Mouse (Mus musculus) thymus, postnatal 36 days (tissue): Measurements from ENCODE around the gene Trp53i11.

Experiments used
- DNase-seq, 2 experiments: peaks; one replicate each; pipeline ENCODE4 v3.0.0; 2022; ENCODE audit warnings: mixed read lengths in 2 of 2

Trp53i11 gene

DNA sequence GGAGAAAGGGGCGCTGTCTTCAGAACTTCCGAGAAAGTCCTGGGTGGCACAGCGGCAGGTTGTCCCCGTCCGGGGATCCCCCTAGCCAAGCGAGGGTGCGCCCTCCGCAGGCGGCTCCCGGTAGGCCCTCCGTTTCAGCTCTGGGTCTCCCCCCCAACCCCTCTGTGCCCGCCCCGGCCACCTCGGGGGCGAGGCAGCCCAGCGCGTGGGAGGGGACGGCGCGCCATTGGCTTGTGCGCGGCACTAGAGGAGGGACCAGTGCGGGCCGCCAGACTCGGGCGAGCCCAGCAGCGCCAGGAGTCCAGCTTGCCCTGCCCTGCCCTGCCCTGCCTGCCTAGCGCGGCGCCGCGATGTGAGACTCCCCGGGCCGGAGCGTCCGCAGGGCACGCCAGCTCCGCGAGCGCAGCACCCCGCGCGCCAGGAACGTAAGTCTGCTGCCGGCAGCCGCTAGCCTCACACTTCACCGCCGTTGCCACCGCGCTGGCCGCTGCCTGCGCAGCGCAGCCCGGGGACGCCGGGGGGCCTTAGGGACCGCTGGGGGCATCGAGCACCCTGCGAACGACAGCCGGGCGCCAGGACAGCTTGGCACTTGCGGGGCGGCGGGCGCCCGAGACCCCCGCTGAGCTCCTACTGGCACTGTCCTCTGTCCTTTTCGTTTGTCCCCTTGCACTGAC lies at the start of gene Trp53i11:
Trp53i11 (plus strand) TSS at position 226 of the 674 bp plus-strand sequence.
- DNase-seq: peak; percentile 98 to 99

DNA sequence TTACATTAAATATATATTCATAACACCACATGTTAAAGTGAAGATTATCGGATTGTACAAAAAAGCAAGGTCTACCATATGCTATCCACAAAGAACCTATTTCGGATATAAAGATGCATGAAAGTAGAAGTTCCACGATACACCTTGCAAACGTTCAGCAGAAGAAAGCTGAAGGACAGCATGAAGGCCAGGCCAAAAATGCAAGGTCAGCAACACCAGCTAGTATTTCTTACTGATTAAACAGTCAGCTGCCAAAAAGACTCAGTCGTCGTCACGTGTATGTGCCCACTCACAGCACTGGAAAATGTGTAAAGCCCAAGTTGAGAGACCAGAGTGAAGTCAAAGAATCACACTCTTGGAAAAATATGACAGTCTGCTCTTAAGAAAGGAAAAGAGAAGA lies 47.9 kb upstream of the Trp53i11 start:
- no peak for DNase-seq

DNA sequence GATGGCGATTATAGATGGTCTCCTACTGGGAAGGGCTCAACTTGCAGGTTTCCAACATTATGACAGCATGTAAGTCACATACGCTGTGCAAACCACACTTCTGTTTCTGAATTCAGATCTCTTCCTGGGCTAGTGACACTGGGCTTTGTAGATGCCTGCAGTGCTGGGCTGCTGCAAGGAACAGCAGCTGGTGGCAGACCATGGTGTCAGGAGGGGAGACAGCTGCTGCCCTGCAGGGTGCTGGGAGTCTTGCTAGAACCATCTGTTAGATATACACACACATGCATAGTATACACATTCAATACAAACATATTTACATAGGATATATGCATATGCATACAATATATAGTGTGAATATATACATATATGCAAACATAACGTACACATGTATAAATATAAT lies 46.0 kb upstream of the Trp53i11 start:
- DNase-seq: no peak

DNA sequence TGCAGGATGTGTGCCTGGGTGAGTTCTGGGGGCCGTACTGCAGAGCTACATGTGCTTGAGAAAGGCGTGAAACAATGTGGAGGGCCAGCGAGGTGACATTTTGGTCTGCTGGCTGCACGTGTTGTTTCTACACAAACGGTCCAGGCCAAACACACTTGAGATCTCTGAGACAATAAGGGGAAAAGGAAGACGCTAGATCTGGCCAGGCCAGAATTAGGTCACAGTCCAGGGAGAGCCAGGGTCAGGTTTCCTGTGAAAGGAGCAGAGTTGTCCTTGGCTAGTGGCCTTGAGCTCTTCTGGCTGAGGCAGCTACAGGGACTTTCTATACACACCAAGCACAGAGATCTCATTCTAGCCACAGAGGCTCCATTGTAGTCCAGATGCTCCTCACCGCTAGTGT lies 44.7 kb upstream of the Trp53i11 start:
- DNase-seq: no peak

DNA sequence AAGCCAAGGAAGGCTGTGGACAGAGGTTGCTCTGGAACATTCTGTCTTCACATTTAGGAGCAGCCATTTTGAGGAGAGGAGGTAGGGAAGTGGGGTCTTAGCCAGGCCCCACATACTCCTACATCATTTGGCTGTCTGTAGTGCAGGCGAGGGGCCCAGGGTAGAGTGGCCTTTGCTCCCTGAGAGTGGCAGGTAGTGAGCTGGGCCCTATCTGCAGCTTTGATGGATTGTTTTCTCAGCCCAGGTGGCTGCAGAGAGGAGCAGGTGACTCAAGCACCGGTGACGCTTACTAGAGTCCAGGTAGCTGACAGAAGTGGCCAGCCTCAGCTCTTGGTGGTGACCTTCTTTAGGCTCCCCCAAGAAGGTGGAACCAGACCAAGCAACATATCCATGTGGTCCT lies 43.2 kb upstream of the Trp53i11 start:
- no peak for DNase-seq

DNA sequence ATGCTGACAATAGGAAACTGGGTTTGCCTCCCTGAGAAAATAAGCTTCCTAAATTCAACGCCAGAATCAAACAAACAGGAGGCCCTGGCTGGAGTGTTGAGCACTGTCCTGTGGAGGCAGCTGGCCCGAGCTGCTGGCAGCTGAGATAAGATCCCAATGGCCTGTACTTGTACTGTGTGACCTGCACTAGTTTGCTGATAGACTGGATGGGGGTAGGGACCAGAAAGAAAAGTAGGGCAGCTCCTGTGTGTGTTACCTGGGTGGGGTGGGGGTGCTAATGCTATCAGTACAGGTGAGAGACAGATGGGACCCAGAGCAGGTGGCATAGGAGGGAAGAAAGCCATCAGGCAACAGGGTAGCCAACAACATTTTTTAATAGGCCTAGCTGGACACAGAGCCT lies 37.3 kb upstream of the Trp53i11 start:
- DNase-seq: no peak

DNA sequence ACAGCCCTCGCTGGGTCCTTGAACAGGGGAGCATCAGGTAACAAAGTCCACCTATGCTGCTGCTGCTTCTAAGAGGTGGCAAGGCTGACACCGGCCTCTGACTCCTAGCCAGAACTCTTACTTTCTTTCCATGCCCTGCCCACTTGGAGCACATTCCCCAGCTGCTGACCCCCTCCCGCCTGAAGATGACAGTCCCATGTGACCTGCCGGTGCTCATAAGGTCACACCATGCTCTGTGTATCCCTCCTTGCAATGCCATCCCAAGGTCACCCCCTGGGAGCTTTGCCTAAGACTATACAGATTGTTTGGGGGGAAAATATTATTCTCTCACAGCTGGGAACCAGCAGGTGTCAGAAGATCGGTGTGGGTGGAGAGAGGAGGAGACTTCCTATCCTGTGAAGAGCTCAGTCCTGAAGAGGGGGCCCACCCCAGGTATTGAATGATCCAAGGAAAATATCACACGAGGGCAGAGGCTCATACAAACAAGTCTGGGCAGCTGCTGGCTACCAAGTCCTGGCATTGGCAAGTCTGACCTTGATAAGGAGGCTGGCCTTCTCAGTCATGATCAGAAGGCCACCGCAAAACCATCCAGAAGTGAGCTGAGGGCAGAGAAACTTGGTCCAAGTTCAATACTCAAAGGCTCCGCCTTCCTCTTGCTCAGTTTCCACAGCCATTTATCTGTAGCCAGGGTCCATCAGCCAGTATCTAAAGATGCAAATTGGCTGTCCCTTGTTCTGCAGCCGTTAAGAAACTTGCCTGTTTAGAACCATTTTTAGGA lies 36.5 kb upstream of the Trp53i11 start:
- no peak for DNase-seq

DNA sequence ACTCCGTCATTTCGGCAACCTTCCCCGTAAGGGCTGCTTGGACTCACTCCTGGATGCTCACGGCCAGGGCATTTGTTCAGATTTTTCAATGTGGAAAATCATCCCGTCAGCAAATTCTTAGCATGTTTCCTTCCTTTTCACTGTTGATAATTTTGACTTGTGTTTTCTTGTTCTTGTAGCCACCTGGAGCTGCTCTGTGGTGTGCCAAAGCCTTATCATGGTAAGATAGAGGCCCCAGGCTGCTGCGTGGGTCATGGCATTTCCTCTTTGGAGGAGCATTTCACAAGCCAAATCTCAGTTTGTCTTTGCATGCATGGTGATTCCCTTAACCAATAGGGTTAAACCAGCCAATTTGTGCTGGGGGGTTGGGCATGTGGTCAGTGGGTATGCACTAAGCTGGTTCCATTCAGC lies 35.2 kb upstream of the Trp53i11 start:
- DNase-seq: no peak

DNA sequence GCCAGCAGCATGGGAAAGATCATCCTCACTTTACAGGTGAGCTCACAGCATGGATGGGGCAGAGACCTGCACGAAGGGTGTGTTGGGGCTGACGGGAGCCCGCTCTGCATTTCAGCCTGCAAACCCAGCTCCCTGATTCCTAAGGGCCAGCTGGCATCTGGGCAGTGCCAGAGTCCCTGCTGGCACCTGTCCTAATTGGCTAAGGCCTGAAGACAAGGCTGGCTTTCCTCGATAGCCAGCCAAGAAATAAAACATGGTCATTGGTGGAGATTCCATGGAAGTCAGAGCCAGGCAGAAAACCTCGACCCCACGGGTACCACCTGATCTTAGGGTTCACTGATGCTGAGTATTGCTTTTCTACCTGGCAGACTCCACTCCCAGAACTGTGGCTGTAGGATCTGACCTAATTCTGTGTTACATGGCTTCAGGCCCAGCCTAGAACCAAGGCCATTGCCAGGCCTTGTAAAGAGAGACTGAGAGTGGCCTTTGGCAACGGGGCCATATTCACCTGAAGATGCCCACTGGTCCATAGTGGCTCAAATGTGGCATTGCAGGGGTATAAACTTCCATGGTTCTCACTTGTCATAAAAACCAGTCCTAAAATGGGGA lies 34.4 kb upstream of the Trp53i11 start:
- DNase-seq: no peak

DNA sequence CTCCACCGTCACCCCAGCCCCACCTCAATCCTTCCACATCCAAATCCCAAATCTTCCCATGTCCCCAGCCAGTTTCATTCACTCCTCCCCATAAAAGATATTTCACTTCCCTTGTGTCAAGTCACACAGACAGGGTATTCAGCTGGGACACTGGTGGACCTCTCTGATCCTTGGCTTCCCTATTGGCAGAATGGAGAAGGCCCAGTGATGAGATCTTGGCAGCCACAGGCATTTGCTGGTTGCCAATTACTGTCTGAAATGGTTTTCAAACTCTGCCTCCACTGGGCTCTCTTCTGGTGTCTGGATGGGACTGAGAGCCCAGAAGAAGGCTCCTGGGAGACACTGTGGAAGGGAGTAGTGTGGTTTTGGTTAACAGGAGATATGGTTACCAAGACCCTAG lies 33.5 kb upstream of the Trp53i11 start:
- DNase-seq: no peak

DNA sequence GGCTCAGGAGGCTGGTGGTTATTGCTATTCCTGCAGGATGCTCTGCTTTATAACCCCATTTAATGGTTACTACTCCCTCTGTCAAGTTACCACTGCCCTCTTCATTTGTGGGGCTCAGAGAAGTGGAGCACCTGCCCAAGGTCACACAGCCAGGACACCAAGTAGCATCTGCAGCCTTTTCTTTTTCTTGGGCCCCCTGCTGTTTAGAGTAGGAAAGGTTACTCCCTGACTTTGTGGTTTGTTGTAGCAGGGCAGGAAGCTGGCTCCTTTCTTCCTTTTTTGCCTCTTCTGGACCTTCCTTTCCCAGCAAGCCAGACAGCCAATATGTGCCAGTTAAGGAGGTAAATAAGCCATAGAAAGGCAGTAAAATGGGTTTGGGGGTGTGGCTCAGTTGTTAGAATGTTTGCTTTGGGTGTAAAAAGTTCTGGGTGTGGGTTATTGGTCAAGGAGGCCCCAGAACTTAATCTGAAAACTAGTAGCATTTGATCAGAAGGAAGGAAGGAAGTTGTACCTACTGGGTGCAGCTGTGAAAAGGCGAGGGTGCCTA lies 32.8 kb upstream of the Trp53i11 start:
- DNase-seq: peak in 1 of 2 experiments; percentile 22

DNA sequence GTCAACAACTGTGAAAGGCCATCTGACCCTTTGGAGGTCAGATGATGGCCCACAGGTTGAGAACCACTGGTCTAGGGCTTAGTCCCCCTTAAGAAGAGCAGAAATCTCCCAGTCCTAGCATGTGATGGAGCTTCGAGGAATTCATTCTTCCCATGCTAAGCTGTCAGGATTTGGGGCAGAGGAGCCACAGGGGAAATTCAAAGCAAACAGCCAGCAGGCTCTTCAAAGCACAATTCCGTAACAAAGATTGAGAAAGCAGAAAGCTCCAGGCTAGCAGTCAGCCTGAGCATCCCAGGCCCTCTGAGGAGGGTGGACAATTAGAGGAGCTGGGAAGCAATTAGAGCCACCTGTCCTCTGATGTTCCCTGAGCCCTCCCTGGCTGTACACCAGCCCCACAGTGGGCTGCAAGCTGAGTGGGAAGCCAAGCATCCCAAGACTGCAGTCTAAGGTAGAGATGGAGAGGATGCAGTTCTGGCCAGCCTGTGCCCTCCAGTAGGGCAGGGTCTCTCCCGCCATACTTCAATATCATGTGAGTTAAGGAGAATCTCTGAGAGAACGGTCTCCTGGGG lies 26.8 kb upstream of the Trp53i11 start:
- no peak for DNase-seq

DNA sequence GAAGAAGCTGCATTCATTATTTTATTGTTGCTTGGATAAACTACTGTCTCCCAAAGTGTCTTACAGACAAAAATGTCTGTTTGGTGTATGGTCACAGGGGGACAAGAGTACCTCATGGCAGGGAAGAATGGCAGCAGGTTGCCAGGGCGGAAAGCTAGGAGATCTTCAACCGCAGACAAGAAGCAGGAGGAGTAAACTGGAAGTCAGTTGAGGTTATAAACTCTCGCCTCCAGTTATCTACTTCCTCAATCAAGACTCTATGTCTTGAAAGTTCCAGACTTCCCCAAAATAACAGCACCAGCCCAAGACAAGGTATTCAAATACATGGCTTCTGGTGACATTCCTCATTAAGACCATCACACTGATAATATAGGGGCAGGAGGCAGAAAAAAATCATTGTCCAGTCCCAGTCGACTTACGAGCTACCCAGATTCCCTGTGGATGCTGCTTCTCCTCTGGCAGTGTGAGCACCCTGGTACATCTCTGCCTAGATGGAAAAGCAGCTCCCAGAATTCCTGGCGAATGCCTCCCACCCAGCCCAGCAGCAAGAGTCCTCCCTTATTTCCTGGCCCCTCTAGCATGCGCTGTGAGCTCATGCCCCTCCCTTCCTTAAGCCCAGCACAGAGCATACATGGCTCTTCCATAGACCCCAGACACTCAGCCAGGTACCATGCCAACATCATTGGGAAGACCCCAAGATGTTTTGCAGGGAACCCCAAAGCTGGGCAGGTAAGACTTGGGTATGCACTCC lies 25.3 kb upstream of the Trp53i11 start:
- DNase-seq: no peak

DNA sequence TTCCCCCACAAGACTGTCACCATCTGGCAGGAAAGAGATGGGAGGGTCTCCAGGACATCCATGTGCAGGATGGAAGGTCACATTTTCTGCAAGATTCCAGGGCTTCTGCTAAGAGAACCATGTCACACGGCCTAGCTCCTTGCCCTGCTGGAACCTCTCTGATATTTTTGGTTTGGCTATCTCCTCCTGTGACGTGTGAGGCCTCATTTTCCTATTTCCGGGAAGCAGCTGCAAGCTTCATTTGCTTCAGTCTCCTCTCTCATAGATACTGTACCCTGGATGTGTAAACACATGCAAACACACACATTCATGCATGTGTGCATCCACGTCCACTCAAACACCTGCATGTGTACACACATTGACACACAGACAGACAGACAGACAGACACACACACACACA lies 24.6 kb upstream of the Trp53i11 start:
- no peak for DNase-seq

DNA sequence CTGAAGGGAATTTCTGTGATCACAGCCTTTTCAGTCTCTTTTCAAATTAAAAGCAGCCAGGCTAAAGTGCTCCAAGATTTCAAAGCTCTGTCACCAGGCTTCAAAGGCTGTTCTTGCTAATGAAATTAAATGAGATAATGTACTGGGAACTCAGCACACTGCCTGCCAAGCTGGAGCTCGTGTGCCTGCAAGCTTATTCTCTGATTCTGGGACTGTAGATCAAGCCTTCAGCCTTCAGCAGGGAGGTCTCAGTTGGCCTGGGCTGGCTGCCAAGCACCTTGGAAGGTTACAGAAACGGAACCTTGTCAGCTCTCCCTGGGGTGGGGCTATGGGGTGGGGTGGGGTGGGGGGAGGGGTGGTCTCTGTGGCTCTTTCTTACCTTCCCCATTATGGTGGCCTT lies 24.0 kb upstream of the Trp53i11 start:
- DNase-seq: no peak

DNA sequence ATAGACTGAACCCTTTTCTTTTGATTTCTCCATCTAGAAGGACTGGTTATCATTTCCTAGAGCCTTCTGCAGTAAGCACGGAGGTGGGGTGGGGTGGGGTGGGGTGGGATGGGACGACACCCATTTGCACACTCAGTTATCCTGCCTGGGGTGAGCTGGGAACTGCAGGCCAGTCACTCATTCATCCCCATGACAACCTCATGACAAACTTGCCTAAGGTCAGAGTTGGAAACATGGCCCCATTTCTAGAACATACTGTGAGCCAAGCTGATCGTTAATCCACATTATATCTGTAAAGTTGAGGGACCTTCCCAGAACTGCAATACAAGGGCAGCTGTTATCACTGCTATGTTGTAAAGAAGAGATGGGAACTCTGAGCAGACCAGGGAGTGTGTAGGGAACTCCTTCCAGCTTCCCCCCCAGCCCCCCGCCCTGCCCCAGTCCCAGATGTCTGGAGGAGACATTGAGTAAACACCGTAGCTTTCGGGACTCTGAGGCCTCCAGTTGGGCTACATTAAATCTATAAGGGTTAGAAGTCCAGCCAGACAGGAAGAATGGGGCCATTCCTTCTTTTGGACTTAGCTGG lies 23.5 kb upstream of the Trp53i11 start:
- DNase-seq: no peak

DNA sequence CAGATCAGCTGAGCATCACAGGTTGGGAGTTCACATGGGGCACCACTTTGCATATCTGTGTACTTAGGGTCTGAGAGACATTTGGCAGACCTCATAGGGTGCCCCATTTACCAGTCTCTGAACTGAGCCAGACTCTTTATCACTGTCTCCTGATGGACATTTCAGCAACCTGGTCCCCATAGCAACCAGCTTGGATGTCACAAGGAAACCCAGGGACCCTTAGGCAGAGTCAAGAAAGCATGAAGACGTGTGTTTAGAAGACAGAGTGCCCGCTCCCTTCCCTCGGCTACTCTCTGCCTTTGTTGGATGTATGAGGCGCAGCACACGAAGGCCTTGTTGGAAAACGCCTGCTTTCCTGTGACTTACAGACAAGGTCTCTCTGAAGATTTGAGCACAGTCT lies 21.1 kb upstream of the Trp53i11 start:
- no peak for DNase-seq

DNA sequence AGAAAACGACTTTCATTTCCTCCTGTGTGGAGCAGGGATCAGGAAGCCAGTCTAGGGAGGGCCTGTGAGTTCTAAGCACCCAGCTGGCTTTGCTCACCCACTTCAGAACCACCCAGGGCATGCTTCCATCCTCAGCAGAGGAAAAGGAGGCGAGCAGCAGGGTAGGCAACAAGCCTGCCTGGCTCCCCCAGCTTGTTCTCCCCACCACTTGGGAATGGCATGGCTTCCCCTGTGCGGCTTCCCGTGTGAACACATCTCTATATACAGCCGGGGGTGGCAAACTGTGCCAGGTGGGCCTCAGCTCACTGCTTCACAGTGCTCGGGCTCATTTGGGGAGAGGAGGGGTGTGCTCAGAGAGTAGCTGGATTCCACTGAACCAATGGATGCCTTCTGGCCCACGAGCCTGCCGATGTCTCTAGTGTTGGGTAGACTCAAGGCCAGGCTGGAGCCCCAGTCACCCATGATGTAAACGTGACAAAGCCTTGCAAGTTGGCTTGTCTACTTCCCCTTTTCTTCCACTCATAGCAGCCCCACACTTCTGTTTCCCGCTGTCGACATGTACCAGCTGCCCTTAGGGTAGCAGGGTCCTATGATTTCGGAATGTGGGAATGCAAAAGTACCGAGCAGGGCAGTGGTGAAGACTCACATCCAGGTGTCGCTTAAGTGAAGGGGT lies 20.5 kb upstream of the Trp53i11 start:
- DNase-seq: no peak

DNA sequence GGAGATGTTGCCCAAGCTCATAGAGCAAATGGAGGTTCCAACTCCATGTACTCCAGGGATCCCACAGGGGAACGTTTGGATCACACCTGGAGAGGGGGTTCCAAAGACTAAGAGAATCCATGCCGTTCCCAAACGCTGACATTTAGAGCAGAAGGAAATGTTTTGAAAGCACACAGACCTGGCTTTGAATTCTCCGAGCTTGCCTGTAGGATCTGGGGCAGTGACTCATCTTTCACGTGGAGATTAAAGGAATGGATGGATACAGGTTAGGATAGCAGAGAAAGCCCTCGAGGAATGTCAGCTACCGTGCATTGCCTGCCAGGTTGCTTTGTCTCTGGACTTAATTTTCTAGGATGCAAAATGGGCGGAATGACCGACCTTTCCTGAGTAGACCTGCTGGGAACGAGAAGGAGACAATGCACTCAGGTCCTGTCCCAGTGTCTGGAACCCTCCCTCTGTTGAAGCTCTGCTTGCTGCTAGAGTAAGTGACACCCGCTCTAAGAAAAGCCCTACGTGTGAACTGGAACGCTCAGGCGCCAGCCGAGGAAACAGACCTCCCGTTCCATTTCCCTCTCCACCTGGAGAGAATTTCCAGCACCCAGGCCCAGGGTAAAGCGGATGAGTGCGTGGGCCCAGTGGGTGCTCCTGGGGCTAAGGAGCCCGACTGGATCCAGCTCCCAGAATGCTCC lies 17.0 kb upstream of the Trp53i11 start:
- DNase-seq: no peak

DNA sequence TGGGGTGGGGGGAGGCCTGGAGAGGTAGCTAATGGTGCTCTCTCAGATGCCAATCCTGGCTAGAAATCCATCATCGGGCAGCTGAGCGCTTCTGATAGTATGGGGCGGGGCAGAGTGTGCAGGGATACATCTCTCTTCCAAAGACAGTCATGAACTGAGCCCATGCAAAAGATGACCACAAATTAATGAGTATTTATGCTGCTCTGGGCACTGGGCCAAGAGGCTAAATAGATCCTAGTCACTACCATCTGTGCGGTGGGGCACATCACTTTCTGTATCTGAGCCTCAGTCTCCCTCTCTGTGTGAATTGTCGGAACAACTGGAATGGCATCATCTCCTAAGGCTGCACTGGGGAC lies 16.5 kb upstream of the Trp53i11 start:
- no peak for DNase-seq

DNA sequence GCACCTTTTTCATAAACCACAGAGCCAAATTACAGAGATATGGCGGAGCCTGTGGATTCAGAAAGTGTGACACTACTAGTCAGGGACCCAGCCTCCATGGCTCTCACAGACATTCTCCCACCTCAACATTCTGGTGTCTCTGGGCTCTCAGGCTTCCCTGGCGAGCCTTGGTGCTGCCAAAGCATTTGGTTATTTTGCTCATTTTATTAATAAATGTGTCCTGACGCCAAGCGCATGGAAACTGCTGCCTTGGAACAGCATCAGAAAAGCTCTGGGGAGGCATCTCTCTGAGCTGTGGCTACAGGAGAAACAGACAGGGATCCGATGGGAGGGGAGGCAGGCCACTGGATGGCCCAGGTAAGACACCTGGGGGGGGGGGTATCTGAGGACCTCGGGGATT lies 15.4 kb upstream of the Trp53i11 start:
- no peak for DNase-seq
